11 mouse cellular contexts compared by ENCODE assay signal in the genomic region with DNA sequence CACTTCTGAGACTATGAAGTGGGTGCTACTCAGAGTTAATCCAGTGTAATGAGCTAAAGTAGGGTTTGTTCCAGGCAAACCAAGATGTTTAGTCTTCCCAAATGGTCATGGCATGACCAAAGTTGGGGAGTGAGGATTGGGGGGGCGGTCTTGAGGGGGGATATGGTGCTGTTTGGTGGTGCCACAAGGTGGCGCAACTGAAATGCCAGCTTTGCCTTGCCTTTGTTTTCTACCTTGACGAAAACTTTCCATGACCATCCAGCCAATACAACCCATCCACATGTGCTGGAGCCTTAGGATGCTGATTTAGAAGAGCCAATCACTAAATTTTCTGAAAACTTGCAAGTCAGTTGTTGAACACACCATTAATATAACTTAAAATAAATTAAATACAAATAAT.
DNase-seq lines count a peak whose midpoint lies in the region; ATAC-seq and TF ChIP-seq lines count a peak whose summit lies in the region.
"Had no signal": no experiment of that assay in that cellular context is flagged by ENCODE, and none has a peak within 500 bp of the region (broad histone marks: within the 10 kb centered on the region; RNA-seq: fewer than 3 reads in every experiment).

No protein-coding gene starts in this region.

- WGBS in intestine, postnatal 0 days: 49% methylated on average over 3 of the region's 3 CpGs
- 63% methylated on average over 3 of the region's 3 CpGs for WGBS in intestine, embryonic 16.5 days
- WGBS in bone marrow, adult 2 months: 31% methylated on average over 3 of the region's 3 CpGs

- no peak overlapping the region for H3K27ac ChIP-seq in intestine, postnatal 0 days (ENCODE audit: low read depth, low read length)
- no peak overlapping the region for H3K27ac ChIP-seq in intestine, embryonic 16.5 days (ENCODE audit: low read length)
- no peak overlapping the region for H3K27ac ChIP-seq in bone marrow, adult 2 months (ENCODE audit: control insufficient read depth, insufficient read depth, low read depth, low read length, poor library complexity)
- H3K27ac ChIP-seq: heart, embryonic 13.5 days; hindbrain, embryonic 15.5 days had no signal

- no peaks in the 10 kb centered on the region for H3K36me3 ChIP-seq in intestine, postnatal 0 days (ENCODE audit: control insufficient read depth, insufficient read depth)
- H3K36me3 ChIP-seq in intestine, embryonic 16.5 days (ENCODE audit: control insufficient read depth, insufficient read depth, low read length): no peaks in the 10 kb centered on the region
- H3K36me3 ChIP-seq: heart, embryonic 13.5 days; hindbrain, embryonic 15.5 days had no signal

- H3K4me3 ChIP-seq in intestine, postnatal 0 days (ENCODE audit: low read depth, low read length): no peak overlapping the region
- no peak overlapping the region for H3K4me3 ChIP-seq in intestine, embryonic 16.5 days (ENCODE audit: low read length)
- no peak overlapping the region for H3K4me3 ChIP-seq in bone marrow, adult 2 months (replicated peaks; ENCODE audit: control insufficient read depth, low read depth, low read length)
- H3K4me3 ChIP-seq: heart, embryonic 13.5 days; hindbrain, embryonic 15.5 days had no signal

- no peak for TF ChIP-seq POLR2A in bone marrow, adult 2 months (IDR thresholded peaks at IDR 0.05; ENCODE audit: borderline replicate concordance, control insufficient read depth, low read depth, low read length)

- no peak for ATAC-seq in intestine, postnatal 0 days
- no peak for ATAC-seq in intestine, embryonic 16.5 days
- ATAC-seq: Patski had no signal

- peak; percentile 26 for DNase-seq in retina, postnatal 1 day
- no peak for DNase-seq in retina, embryonic 14.5 days (ENCODE audit: low spot score)
- DNase-seq in thymus, postnatal 36 days: peak; percentile 20 to 31
- DNase-seq in cerebellum, adult 11 months: no peak
- DNase-seq: kidney, postnatal 25 days had no signal

- H3K4me2 ChIP-seq in intestine, postnatal 0 days (replicated peaks; ENCODE audit: low read depth): no peak overlapping the region
- H3K4me2 ChIP-seq in intestine, embryonic 16.5 days (ENCODE audit: low read depth, low read length): no peak overlapping the region
- H3K4me2 ChIP-seq: heart, embryonic 13.5 days; hindbrain, embryonic 15.5 days had no signal

- no peaks in the 10 kb centered on the region for H3K4me1 ChIP-seq in intestine, postnatal 0 days (replicated peaks; ENCODE audit: control insufficient read depth, insufficient read depth, low read length)
- H3K4me1 ChIP-seq in intestine, embryonic 16.5 days (ENCODE audit: control insufficient read depth, insufficient read depth, low read length): 0 out of 2 replicates have a peak, but pooled peaks cover 4% of the 10 kb centered on the region
- no peaks in the 10 kb centered on the region for H3K4me1 ChIP-seq in bone marrow, adult 2 months (ENCODE audit: control insufficient read depth, insufficient read depth, low read length)

- 0 out of 2 replicates have a peak, but pooled peaks cover under 1% of the 10 kb centered on the region for H3K27me3 ChIP-seq in intestine, postnatal 0 days (replicated peaks; ENCODE audit: control insufficient read depth, insufficient read depth, low read length)
- peaks cover 2% of the 10 kb centered on the region; the same call in 1 of the 2 replicates for H3K27me3 ChIP-seq in intestine, embryonic 16.5 days (replicated peaks; ENCODE audit: control insufficient read depth, insufficient read depth, low read length)
- H3K27me3 ChIP-seq: Patski had no signal

- no peak overlapping the region for H3K9ac ChIP-seq in intestine, postnatal 0 days (ENCODE audit: low read depth, low read length)
- H3K9ac ChIP-seq in intestine, embryonic 16.5 days (ENCODE audit: low read depth, low read length): no peak overlapping the region
- H3K9ac ChIP-seq: heart, embryonic 13.5 days; hindbrain, embryonic 15.5 days had no signal

- H3K9me3 ChIP-seq in intestine, postnatal 0 days (ENCODE audit: control insufficient read depth): no peaks in the 10 kb centered on the region
- H3K9me3 ChIP-seq in intestine, embryonic 16.5 days (ENCODE audit: control insufficient read depth, low read length): no peaks in the 10 kb centered on the region
- H3K9me3 ChIP-seq: heart, embryonic 13.5 days; hindbrain, embryonic 15.5 days had no signal

- peak; percentile 53 for TF ChIP-seq CTCF in intestine, postnatal 0 days (IDR thresholded peaks at IDR 0.05; ENCODE audit: low read depth)
- TF ChIP-seq CTCF in bone marrow, adult 2 months (IDR thresholded peaks at IDR 0.05; ENCODE audit: control insufficient read depth, insufficient read depth, low read length): peak; percentile 40; the same call in 1 of the 2 replicates

Comparison
In these comparisons a context has a peak if more than half of its experiments do, and no peak if none do; other contexts are left out.
1. DNase-seq: peak in retina, postnatal 1 day (single experiment) and thymus, postnatal 36 days (2 of 2); none in retina, embryonic 14.5 days (single experiment) and cerebellum, adult 11 months (single experiment).